Mouse (Mus musculus) C2C12 (cell line): ENCODE measurements at regions not wholly inside any gene's neighbourhood (a gene's known extent, or its start where the extent isn't known, plus 50 kb on each side); places are given as distances from the start of the nearest gene placed in this dataset.

Experiments
- CEBPB ChIP-seq: IDR thresholded peaks from one replicate; pipeline ENCODE4 v1.6.1; 2011; ENCODE audit warnings: low read depth, mild to moderate bottlenecking, control low read depth, moderate library complexity
- CTCF ChIP-seq: IDR thresholded peaks from one replicate; pipeline ENCODE4 v1.5.1; 2011; ENCODE audit not compliant: control insufficient read depth, insufficient read depth, insufficient read length
- MAX ChIP-seq: IDR thresholded peaks from one replicate; pipeline ENCODE4 v1.6.1; 2011; ENCODE audit warnings: mild to moderate bottlenecking, control low read depth
- MYOD1 ChIP-seq: IDR thresholded peaks from one replicate; pipeline ENCODE4 v1.6.1; 2011; ENCODE audit warnings: low read depth; ENCODE audit not compliant: control insufficient read depth, insufficient read length
- MYOG ChIP-seq: IDR thresholded peaks from one replicate; pipeline ENCODE4 v1.6.1; 2011; ENCODE audit not compliant: control insufficient read depth, insufficient read length; ENCODE audit errors: extremely low read depth
- USF1 ChIP-seq: IDR thresholded peaks from one replicate; pipeline ENCODE4 v1.6.1; 2011; ENCODE audit warnings: low read depth, mild to moderate bottlenecking, control low read depth, moderate library complexity

DNA sequence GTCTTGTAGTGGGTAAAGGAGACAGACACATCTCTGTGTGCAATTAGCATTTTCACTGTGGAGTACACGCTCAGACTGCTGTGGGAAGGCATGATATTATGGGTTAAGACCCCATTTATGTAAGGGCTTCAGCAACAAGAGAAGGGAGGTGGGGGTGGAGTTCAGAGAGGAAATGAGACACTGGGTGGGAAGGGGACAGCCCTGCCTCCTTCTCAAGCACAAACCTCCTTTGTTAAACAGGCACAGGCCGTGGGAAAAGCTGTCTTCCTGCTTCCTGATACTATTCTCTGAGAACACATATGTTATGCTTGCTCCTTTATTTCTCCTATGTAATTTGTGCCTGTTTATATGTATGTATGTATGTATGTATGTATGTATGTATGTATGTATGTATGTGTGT, 237.4 kb upstream of the Cxcr4 start:
- TF ChIP-seq CTCF (no peak), CEBPB (no peak), MYOD1 (no peak), USF1 (no peak), MYOG (no peak), MAX (no peak)
